Mouse (Mus musculus) lung, postnatal 0 days (tissue): ENCODE data around the gene Gab1.
A peak's percentile ranks its signal among the peaks of the same experiment; 100 is the strongest.

Experiments used
- CTCF ChIP-seq: IDR thresholded peaks from 2 replicates; pipeline ENCODE4 v1.5.1; 2016; ENCODE audit warnings: antibody characterized with exemption, mild to moderate bottlenecking
- EP300 ChIP-seq: IDR thresholded peaks from 2 replicates; pipeline ENCODE4 v1.6.1; 2016; ENCODE audit warnings: antibody characterized with exemption, mild to moderate bottlenecking, control low read depth

DNA sequence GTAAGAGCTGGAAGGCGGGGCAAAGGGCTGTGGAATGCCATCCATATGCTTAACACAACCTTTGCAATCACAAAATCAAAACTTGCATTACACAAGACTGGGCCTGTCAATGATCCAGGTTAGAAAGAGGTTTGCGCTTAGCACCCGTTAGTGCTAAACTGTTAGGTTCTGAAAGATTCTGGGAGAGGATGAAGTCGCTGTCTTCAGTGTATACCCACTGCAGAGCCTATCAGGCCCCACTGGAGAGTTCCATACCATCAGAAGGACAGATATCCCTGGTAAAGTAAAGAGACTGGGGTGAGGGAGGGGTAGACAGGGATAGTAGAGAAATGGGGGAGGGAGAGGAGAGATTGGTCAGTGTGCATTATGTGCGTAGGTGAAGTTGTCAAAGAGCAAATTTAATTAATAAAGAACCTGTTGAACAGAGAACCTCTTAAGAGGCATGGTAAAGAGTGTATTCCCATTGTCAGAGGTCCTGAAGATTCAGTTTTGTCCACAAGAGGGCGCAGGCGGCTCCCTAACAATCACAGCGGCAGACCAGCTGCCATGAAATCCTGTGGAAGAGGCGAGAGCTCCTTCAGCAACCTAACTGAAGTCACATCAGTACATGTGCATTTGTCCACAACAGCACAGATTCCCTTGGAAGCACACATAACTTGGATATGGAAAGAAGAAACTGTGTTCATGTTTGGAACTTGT is 127.2 kb downstream of the Gab1 start:
- peak; percentile 92 for TF ChIP-seq CTCF
- no peak for TF ChIP-seq EP300
